Mouse (Mus musculus): ENCODE results near the gene Napa. TPM values are rescaled to one million over a fixed set of nuclear protein-coding genes. Genes with fewer than 3 reads are reported as not detected.

Gene Napa
- total and polyA plus RNA-seq, 2 experiments from 2014 or later = 222 to 270 TPM

DNA sequence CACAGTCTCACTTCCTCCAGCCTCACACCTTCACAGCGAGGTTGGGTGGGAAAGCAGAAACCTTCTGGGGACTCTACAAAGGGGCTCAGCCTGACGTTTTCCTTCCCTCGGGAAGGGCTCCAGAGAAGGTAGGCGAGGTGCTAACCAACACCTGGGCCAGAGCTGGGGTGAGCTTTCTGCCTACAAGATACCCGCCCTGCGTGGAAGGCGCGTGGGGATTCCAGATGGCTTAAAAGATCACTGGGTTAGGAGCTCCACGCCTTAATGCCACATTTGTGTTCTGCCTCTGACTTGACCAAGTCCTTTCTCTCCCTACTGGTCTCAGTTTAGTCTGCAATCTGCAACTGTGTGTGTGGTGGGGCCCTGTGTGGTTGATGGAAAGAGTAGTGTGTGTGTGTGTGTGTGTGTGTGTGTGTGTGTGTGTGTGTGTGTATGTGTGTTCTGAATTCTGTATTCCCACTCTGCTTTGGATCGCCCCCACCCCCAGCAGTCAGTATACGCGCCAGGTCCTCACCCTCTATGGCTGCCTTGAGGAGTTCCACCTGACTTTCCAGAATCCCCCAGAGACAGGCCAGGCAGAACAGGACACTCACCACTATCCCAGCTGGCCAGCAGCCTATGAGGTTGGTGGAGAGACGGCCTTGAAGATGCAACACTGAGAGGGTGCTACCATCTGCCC is 32.8 kb downstream of the Napa start:
- ATAC-seq = no peak
- H3K4me1 ChIP-seq (ENCODE audit: insufficient read depth) = peaks cover 20% of the 10 kb centered on the region
- H3K9me3 ChIP-seq (ENCODE audit: low read length) = no peaks in the 10 kb centered on the region
- DNase-seq = peak; percentile 38
- H3K9ac ChIP-seq = peak overlapping the region; percentile 70; the same call in 1 of the 2 replicates
- TF ChIP-seq CTCF (IDR thresholded peaks at IDR 0.05; ENCODE audit: low read depth) = no peak
- H3K27ac ChIP-seq (ENCODE audit: low read depth, low read length) = no peak overlapping the region
- WGBS = 30% methylated on average over 13 of the region's 13 CpGs
- H3K4me3 ChIP-seq (ENCODE audit: low read depth, low read length) = peak overlapping the region; percentile 61
- no peaks in the 10 kb centered on the region for H3K27me3 ChIP-seq (ENCODE audit: insufficient read depth, low read length)
- H3K36me3 ChIP-seq (ENCODE audit: insufficient read depth) = 0 out of 2 replicates have a peak, but pooled peaks cover 8% of the 10 kb centered on the region
- H3K4me2 ChIP-seq (ENCODE audit: low read depth) = peak overlapping the region; percentile 76

DNA sequence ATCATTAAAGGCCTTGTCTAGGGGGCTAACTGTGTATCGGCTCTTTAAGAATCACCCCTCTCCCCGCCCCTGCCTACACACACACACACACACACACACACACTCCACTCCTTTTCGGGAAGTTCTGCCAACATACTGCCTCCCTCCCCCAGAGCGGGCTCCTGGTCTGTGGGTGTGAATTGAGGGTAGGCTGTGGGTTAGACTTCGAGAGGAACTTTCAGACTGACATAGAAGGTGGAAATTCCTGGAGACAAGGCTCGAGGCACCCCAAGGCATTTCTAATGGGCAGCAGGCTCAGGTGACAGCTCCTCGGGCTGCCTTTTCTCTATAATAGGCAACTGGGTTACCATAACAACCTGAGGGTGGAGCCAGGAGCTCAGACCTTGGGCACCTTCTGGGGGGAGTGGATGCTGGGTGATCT is 33.9 kb downstream of the Napa start:
- H3K4me2 ChIP-seq (ENCODE audit: low read depth) = peak overlapping the region; percentile 76; the same call in 1 of the 2 replicates
- 0 out of 2 replicates have a peak, but pooled peaks cover 3% of the 10 kb centered on the region for H3K36me3 ChIP-seq (ENCODE audit: insufficient read depth)
- TF ChIP-seq CTCF (IDR thresholded peaks at IDR 0.05; ENCODE audit: low read depth) = no peak
- ATAC-seq (no peak), DNase-seq (peak; percentile 20)
- no peak overlapping the region for H3K4me3 ChIP-seq (ENCODE audit: low read depth, low read length)
- no peak overlapping the region for H3K9ac ChIP-seq
- H3K4me1 ChIP-seq (ENCODE audit: insufficient read depth) = peaks cover 20% of the 10 kb centered on the region
- H3K9me3 ChIP-seq (ENCODE audit: low read length) = no peaks in the 10 kb centered on the region
- WGBS = 4% methylated on average over 7 of the region's 7 CpGs
- H3K27ac ChIP-seq (ENCODE audit: low read depth, low read length) = no peak overlapping the region
- no peaks in the 10 kb centered on the region for H3K27me3 ChIP-seq (ENCODE audit: insufficient read depth, low read length)

DNA sequence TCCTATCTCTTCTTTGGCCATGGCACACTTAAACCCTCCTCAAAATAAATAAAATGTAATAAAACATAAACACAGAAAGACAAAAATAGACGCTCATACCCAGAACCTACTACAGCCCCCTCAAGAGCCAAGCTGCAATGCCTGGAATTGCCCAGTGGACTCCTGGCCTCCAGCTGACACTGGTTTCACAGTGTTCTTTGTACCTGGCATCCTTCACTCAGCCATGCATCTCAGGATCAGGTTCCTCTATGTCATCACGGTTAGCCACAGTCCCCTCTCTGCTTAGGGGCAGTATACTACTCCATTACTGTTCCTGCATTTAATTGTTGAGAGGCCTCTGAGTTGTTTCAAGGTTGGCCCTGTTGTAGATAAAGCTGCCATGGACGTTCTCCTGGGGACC is 34.7 kb downstream of the Napa start:
- no peak for TF ChIP-seq CTCF (IDR thresholded peaks at IDR 0.05; ENCODE audit: low read depth)
- Histone ChIP-seq H3K4me1 (ENCODE audit: insufficient read depth) (peaks cover 20% of the 10 kb centered on the region), H3K9me3 (ENCODE audit: low read length) (no peaks in the 10 kb centered on the region), H3K4me3 (ENCODE audit: low read depth, low read length) (no peak overlapping the region), H3K27ac (ENCODE audit: low read depth, low read length) (no peak overlapping the region), H3K27me3 (ENCODE audit: insufficient read depth, low read length) (no peaks in the 10 kb centered on the region), H3K4me2 (ENCODE audit: low read depth) (no peak overlapping the region), H3K36me3 (ENCODE audit: insufficient read depth) (0 out of 2 replicates have a peak, but pooled peaks cover 2% of the 10 kb centered on the region), H3K9ac (no peak overlapping the region)
- DNase-seq (no peak), ATAC-seq (no peak)
- 76% methylated on average over 3 of the region's 3 CpGs for WGBS

DNA sequence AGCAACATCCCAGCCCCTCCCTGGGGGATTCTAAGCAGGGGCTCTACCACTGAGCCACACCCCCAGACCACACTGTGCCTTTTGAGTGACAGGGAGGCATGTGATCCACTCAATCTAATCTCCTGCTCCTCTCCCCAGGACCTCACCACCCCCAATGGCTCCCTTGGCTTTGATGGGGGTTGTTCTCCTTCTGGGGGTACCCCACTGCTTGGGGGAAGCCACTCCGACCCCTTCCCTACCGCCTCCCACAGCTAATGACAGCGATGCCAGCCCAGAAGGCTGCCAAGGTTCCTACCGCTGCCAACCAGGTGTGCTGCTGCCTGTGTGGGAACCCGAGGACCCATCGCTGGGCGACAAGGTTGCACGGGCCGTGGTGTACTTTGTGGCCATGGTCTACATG is 35.4 kb downstream of the Napa start:
- no peak for TF ChIP-seq CTCF (IDR thresholded peaks at IDR 0.05; ENCODE audit: low read depth)
- ATAC-seq (no peak), DNase-seq (no peak)
- Histone ChIP-seq H3K4me2 (ENCODE audit: low read depth) (no peak overlapping the region), H3K9me3 (ENCODE audit: low read length) (no peaks in the 10 kb centered on the region), H3K4me1 (ENCODE audit: insufficient read depth) (peaks cover 19% of the 10 kb centered on the region), H3K36me3 (ENCODE audit: insufficient read depth) (0 out of 2 replicates have a peak, but pooled peaks cover 2% of the 10 kb centered on the region), H3K27ac (ENCODE audit: low read depth, low read length) (no peak overlapping the region), H3K4me3 (ENCODE audit: low read depth, low read length) (no peak overlapping the region), H3K27me3 (ENCODE audit: insufficient read depth, low read length) (no peaks in the 10 kb centered on the region), H3K9ac (no peak overlapping the region)
- WGBS = 90% methylated on average over 9 of the region's 9 CpGs

DNA sequence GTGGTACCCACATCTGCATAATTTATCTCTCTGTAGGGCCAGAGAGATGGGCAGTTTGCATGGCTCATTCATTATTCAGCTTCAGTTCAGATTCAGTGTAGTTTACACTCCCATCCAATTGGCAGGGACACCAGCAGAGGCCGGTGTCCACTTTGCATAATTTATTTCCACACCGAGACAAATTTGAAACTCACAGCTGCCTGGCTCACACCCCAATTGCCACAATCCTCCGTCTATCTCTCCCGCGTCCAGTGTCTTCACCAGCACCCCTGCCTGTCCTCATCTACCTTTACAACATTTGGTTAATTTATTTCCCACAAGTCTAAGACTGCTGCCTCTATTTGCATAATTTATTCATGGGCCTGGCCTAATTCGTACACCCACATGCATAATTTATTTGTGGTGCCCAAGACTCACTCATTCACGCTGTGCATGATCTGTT is 36.7 kb downstream of the Napa start:
- no peak for TF ChIP-seq CTCF (IDR thresholded peaks at IDR 0.05; ENCODE audit: low read depth)
- peak overlapping the region; percentile 10; the same call in 1 of the 2 replicates for H3K4me2 ChIP-seq (ENCODE audit: low read depth)
- 0 out of 2 replicates have a peak, but pooled peaks cover 2% of the 10 kb centered on the region for H3K36me3 ChIP-seq (ENCODE audit: insufficient read depth)
- ATAC-seq (peak; percentile 30; the same call in 1 of the 2 replicates), DNase-seq (peak; percentile 58)
- H3K4me1 ChIP-seq (ENCODE audit: insufficient read depth) = peaks cover 13% of the 10 kb centered on the region
- H3K27ac ChIP-seq (ENCODE audit: low read depth, low read length) = peak overlapping the region; percentile 30
- no peak overlapping the region for H3K4me3 ChIP-seq (ENCODE audit: low read depth, low read length)
- H3K9ac ChIP-seq = no peak overlapping the region
- no peaks in the 10 kb centered on the region for H3K27me3 ChIP-seq (ENCODE audit: insufficient read depth, low read length)
- H3K9me3 ChIP-seq (ENCODE audit: low read length) = no peaks in the 10 kb centered on the region
- WGBS = 11% methylated on average over 7 of the region's 7 CpGs

DNA sequence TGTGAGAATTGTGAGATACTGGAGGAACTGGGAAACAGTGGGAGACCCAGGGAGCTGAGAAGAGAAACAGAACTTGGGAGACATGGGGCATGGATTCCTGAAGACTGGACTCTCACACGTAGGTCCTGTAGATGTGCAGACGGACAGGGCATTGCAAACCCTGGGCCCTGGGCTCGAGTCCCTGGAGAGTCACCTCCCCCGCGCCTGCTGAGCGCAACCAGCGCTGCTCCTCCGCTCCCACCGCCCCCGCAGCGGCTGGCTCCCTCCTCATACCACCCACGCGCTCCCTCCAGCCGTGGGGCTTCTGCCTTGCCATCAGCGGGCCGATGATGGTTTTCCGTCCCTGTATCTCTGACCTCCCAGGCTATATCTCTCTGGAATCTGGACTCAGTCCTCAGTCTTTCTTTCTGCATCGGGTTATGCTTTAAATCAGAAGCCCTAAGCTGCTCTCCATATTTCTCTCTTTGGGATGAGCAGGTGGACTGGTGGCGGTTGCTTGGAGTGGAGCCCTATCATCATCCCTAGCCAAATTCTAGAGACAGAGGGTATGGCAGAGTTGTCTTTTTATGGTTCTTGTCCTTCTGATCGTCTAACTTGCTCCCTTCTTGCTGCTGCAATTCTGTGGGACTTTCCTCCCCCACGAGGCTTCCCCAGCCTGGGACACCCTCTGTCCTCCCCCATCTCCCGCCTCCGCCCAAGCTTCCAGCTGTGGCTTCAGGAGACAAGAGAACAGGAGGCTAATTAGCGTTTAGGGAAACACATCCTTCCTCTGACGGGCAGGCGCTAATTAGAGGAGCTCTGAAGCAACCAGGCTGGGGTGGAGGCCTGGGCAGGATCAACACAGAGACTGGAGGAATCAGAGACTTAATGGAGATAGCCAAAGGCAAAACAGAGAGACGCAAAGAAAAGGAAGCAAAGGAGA is 48.5 kb downstream of the Napa start:
- WGBS = 23% methylated on average over 27 of the region's 27 CpGs
- Histone ChIP-seq H3K27me3 (ENCODE audit: insufficient read depth, low read length) (no peaks in the 10 kb centered on the region), H3K27ac (ENCODE audit: low read depth, low read length) (no peak overlapping the region), H3K36me3 (ENCODE audit: insufficient read depth) (peaks cover 15% of the 10 kb centered on the region), H3K4me1 (ENCODE audit: insufficient read depth) (peaks cover 20% of the 10 kb centered on the region), H3K4me3 (ENCODE audit: low read depth, low read length) (no peak overlapping the region), H3K4me2 (ENCODE audit: low read depth) (no peak overlapping the region), H3K9me3 (ENCODE audit: low read length) (no peaks in the 10 kb centered on the region), H3K9ac (no peak overlapping the region; the same call in 1 of the 2 replicates)
- TF ChIP-seq CTCF (IDR thresholded peaks at IDR 0.05; ENCODE audit: low read depth) = no peak
- DNase-seq (peak; percentile 39), ATAC-seq (peak; percentile 52)
